Mouse (Mus musculus): Measurements from ENCODE around the gene Ptcd3.

DNA sequence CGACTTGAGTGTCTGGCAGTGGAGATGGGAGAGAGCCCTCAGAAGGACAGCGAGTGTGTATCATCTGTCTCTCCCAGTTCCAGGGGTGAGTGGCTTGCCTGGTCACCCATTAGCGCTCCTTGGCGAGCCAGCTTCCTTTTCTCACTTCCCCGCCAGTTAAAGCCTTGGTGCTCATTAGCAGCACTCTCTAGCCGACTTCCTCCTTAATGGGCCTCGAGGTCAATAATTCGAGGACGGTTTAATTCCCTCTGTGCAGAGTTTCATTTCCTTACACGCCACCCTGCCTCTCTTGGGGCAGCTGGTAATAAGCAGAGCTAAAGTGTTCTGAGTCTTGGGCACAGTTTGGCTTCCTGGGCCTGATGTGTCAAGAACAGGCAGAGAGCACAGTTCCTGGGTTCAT, 21.5 kb upstream of the Ptcd3 start:
- TF ChIP-seq CTCF (IDR thresholded peaks at IDR 0.05; ENCODE audit: extremely low read depth, insufficient read depth, low read length) (no peak), POLR2A (IDR thresholded peaks at IDR 0.05; ENCODE audit: extremely low read depth, insufficient read depth, low read length) (no peak)
